Mouse (Mus musculus): Measurements from ENCODE around the gene Wfs1. TPM values are rescaled to one million over a fixed set of nuclear protein-coding genes. Genes with fewer than 3 reads are reported as not detected.

Wfs1 gene
- polyA plus RNA-seq, 1 experiment, result 20.0 TPM

- Histone ChIP-seq H3K27me3 (replicated peaks; ENCODE audit: control insufficient read depth, insufficient read depth, low read length) (no peaks in the 10 kb centered on the region), H3K27ac (ENCODE audit: insufficient read depth, low read depth, low read length) (no peak overlapping the region), H3K4me1 (ENCODE audit: control insufficient read depth, insufficient read depth, low read length) (no peaks in the 10 kb centered on the region), H3K4me3 (ENCODE audit: insufficient read depth, low read depth, low read length) (no peak overlapping the region), H3K36me3 (ENCODE audit: control insufficient read depth, insufficient read depth, low read length) (no peaks in the 10 kb centered on the region)
- DNase-seq, result no peak
- no peak for TF ChIP-seq CTCF (conservative IDR thresholded peaks at IDR 0.05; ENCODE audit: insufficient read depth, insufficient read length, low read depth, low read length)
- no peak for TF ChIP-seq POLR2A (IDR thresholded peaks at IDR 0.05; ENCODE audit: low read depth, low read length)
- WGBS, result 40% methylated on average over 7 of the region's 7 CpGs
These were observed 52.5 kb downstream of the Wfs1 start for GRCm38 (mm10) chr5:36936548-36936947.

DNA sequence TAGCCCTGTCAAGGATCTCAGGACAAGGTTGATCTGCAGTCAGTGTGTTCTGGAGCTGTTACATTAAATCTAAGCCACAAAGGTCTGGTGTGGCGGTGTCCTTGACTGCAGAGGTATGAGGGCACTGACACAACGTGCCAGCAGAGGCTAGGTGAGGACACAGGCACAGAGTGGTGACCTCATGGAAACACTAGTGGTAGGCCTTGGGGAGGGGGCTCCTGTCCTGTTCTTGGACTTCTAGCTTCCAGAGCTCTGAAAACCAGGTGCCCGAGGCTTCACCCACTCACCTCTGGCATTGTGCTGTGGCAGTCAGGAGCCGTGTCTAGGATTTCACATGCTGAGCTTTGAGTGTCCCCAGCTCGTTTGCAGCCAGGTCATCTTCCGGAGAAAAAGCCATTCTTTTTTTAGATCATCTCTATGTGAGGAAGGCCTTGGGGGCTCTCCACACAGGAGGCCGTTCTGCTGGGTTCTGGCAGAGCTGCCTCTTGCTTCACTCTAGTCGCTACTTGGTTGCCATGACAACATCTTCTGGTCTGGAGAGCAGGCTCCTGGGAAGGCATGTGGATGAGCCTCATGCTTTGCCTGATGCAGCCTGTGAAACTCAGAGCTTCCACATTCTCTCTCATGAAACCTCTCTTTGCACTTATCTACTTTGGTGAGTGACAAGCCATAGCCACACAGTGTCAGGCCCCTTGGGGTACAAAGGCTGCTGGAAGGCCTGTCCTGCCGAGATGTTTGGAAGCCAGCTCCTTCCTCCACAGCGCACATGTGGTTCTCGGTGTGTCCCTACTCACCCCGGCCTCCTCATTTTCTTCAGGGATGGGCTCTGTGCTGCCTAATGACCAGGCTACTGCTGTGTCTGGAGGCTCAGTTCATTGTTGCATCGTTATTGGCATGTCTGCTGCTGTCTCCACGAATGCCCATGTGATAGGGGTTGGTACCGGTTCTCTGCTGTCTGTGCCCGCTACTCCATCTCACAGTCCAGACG, 53.2 kb downstream of the Wfs1 start:
- H3K4me3 ChIP-seq (ENCODE audit: insufficient read depth, low read depth, low read length), result no peak overlapping the region
- no peaks in the 10 kb centered on the region for H3K27me3 ChIP-seq (replicated peaks; ENCODE audit: control insufficient read depth, insufficient read depth, low read length)
- DNase-seq, result no peak
- H3K4me1 ChIP-seq (ENCODE audit: control insufficient read depth, insufficient read depth, low read length), result no peaks in the 10 kb centered on the region
- TF ChIP-seq CTCF (conservative IDR thresholded peaks at IDR 0.05; ENCODE audit: insufficient read depth, insufficient read length, low read depth, low read length) (no peak), POLR2A (IDR thresholded peaks at IDR 0.05; ENCODE audit: low read depth, low read length) (no peak)
- H3K36me3 ChIP-seq (ENCODE audit: control insufficient read depth, insufficient read depth, low read length), result no peaks in the 10 kb centered on the region
- no peak overlapping the region for H3K27ac ChIP-seq (ENCODE audit: insufficient read depth, low read depth, low read length)
- 57% methylated on average over 17 of the region's 17 CpGs for WGBS

- 27% methylated on average over 8 of the region's 8 CpGs for WGBS
- Histone ChIP-seq H3K4me1 (ENCODE audit: control insufficient read depth, insufficient read depth, low read length) (no peaks in the 10 kb centered on the region), H3K27ac (ENCODE audit: insufficient read depth, low read depth, low read length) (no peak overlapping the region), H3K27me3 (replicated peaks; ENCODE audit: control insufficient read depth, insufficient read depth, low read length) (no peaks in the 10 kb centered on the region), H3K4me3 (ENCODE audit: insufficient read depth, low read depth, low read length) (no peak overlapping the region), H3K36me3 (ENCODE audit: control insufficient read depth, insufficient read depth, low read length) (no peaks in the 10 kb centered on the region)
- TF ChIP-seq CTCF (conservative IDR thresholded peaks at IDR 0.05; ENCODE audit: insufficient read depth, insufficient read length, low read depth, low read length) (no peak), POLR2A (IDR thresholded peaks at IDR 0.05; ENCODE audit: low read depth, low read length) (no peak)
- no peak for DNase-seq
These were observed 55.6 kb downstream of the Wfs1 start for GRCm38 (mm10) chr5:36933383-36933782.

DNA sequence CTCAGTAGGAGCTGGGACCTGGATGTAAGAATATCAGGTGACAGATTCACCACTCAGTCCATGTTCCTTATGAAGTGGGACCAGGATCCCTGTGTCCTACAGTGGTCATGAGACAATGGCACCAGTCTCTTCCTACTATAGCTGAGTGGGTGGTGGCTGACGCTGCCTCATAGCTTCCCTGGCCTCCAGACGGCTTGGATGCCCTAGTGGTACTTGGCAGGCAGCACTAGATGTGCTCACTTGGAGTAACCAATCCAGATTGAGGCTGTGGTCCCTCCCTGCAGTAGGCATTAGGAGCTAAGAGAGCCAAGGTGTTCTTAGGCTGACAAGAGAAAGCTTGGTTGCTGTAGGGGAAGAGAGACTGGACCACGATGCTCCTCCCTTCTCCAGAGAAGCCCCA, 59.6 kb downstream of the Wfs1 start:
- TF ChIP-seq POLR2A (IDR thresholded peaks at IDR 0.05; ENCODE audit: low read depth, low read length), result no peak
- no peak for TF ChIP-seq CTCF (conservative IDR thresholded peaks at IDR 0.05; ENCODE audit: insufficient read depth, insufficient read length, low read depth, low read length)
- no peaks in the 10 kb centered on the region for H3K4me1 ChIP-seq (ENCODE audit: control insufficient read depth, insufficient read depth, low read length)
- no peak for DNase-seq
- 63% methylated on average over 3 of the region's 3 CpGs for WGBS
- H3K27me3 ChIP-seq (replicated peaks; ENCODE audit: control insufficient read depth, insufficient read depth, low read length), result no peaks in the 10 kb centered on the region
- H3K4me3 ChIP-seq (ENCODE audit: insufficient read depth, low read depth, low read length), result no peak overlapping the region
- H3K36me3 ChIP-seq (ENCODE audit: control insufficient read depth, insufficient read depth, low read length), result no peaks in the 10 kb centered on the region
- no peak overlapping the region for H3K27ac ChIP-seq (ENCODE audit: insufficient read depth, low read depth, low read length)

- Histone ChIP-seq H3K36me3 (ENCODE audit: control insufficient read depth, insufficient read depth, low read length) (no peaks in the 10 kb centered on the region), H3K27ac (ENCODE audit: insufficient read depth, low read depth, low read length) (no peak overlapping the region), H3K27me3 (replicated peaks; ENCODE audit: control insufficient read depth, insufficient read depth, low read length) (no peaks in the 10 kb centered on the region), H3K4me1 (ENCODE audit: control insufficient read depth, insufficient read depth, low read length) (no peaks in the 10 kb centered on the region), H3K4me3 (ENCODE audit: insufficient read depth, low read depth, low read length) (no peak overlapping the region)
- WGBS, result 56% methylated on average over 4 of the region's 4 CpGs
- DNase-seq, result no peak
- TF ChIP-seq POLR2A (IDR thresholded peaks at IDR 0.05; ENCODE audit: low read depth, low read length) (no peak), CTCF (conservative IDR thresholded peaks at IDR 0.05; ENCODE audit: insufficient read depth, insufficient read length, low read depth, low read length) (0 out of 2 replicates have a peak, but pooled peaks have one; percentile 17)
These were observed 60.3 kb downstream of the Wfs1 start for GRCm38 (mm10) chr5:36928701-36929100.

DNA sequence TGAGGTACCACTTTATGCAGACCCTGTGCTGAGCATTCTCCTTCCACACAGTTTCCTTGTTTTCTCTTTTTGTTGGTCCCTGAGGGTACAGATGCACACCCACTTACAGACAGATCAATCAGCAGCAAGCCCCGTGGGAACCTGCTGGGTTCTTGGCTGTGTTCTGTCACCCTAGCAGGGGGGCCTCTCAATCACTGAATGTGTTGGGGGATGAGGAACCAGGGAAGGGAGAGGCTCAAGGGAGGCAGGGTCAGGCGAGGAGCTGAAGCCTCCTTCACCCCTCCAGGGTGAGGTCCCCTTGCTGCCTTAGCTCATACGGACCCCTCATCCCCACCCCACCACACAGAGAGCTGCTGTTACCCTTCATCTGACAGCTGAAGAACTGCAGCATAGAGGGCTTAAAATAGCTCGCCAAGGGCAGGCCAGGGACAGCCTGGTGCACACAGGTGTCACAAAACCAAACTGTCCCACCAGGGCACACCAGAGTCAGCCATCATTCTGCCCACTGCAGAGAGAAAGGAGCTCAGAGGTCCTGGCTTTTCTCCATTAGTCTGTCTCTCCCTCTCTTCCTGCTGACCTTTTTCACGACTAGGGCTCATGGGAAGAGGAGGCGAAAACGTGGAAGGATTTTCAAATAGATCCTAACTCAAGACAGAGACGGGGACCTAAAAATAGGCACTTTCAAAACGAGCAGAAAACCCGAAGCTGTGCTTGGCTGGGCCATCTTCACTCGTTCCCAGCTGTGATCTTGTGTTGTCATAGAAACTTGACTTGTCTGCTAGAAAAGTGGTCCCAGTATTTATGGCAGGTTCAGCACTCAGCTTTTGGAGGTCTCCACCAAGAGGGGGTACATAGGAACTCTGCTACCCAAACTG, 64.9 kb downstream of the Wfs1 start:
- Histone ChIP-seq H3K27ac (ENCODE audit: insufficient read depth, low read depth, low read length) (no peak overlapping the region), H3K4me1 (ENCODE audit: control insufficient read depth, insufficient read depth, low read length) (no peaks in the 10 kb centered on the region), H3K27me3 (replicated peaks; ENCODE audit: control insufficient read depth, insufficient read depth, low read length) (no peaks in the 10 kb centered on the region), H3K4me3 (ENCODE audit: insufficient read depth, low read depth, low read length) (no peak overlapping the region), H3K36me3 (ENCODE audit: control insufficient read depth, insufficient read depth, low read length) (no peaks in the 10 kb centered on the region)
- TF ChIP-seq POLR2A (IDR thresholded peaks at IDR 0.05; ENCODE audit: low read depth, low read length) (no peak), CTCF (conservative IDR thresholded peaks at IDR 0.05; ENCODE audit: insufficient read depth, insufficient read length, low read depth, low read length) (no peak)
- no peak for DNase-seq
- 33% methylated on average over 11 of the region's 11 CpGs for WGBS

Measured in kidney, adult 2 months (tissue).